Mouse (Mus musculus) layer of hippocampus, postnatal 14 days (tissue): Measurements from ENCODE around the gene Apoh. TPM values are rescaled to one million over a fixed set of nuclear protein-coding genes. Genes with fewer than 3 reads are reported as not detected.

Source experiments
- DNase-seq, 2 experiments: peaks; one replicate each; pipeline ENCODE4 v3.0.0; 2021 to 2022; ENCODE audit warnings: low spot score in 2 of 2, mixed read lengths in 1 of 2
- long read RNA-seq, 2 experiments: library from polyadenylated mRNA; stranded (forward); transcript quantifications; one replicate each; pipeline ENCODE4 v2.0.0; 2021
- total RNA-seq, 2 experiments: library from RNA; stranded (reverse); gene quantifications; 2 replicates each; pipeline ENCODE4 v1.2.3; 2021

Apoh gene
- 1 to 10 TPM in 1 of 2 experiments, under 1 TPM in 1; 0.37 to 1.9 TPM for total RNA-seq
- long read RNA-seq, experiment 1, partial matches to known transcripts, result 0 of 1 reads
- long read RNA-seq, experiment 1, other reads (novel, unspliced or antisense), result 1 of 1 reads
- long read RNA-seq, experiment 2, partial matches to known transcripts, result 0 of 1 reads
- long read RNA-seq, experiment 2, other reads (novel, unspliced or antisense), result 1 of 1 reads

DNA sequence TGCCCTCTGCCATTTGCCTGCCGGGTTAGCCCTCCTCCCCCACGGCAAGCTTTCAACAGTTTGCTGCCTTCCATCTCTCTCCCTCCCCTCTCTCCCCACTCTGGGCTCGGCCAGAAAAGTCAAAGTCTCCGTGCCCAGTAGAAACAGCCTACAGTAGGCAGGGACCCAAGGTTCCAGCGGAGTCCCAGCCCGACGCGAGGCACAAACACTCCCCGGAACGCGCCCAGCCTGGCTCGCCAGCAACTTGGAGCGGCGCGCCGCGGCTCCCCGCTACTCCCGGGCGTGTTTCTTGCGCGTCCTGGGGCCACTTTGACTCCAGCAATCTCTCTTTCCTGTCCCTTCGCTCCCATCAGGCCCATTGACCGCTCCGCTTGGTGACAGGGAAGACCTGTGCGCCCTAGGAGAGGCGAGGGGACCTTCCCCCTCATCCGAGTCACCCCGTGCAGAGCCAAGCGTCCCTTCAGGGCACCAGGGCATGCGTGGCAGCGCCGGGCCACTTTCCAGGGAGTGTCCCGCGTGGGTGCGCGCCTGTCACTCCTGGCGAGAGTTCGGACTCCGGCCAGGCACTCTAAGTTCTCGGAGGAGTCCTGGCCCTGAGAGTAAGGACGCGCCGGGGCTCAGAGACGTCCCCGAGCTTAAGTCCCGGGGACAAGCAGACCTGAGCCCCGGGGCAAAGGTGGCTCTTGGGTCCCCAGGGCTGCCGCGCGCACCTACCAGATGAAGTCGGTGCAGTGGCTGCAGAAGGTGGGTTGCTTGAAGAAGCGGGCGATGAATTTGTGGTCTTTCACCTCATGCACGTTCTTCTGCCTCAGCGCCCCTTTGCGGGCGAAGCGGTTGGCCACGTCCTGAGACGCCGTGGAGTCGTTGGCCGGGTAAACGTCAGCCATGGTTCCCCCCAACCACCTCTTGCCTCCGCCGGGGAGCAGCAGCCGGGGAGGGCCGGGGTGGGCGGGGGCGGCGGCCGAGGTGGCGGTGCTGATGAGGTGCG is at the start of gene Apoh:
Gene Apoh, plus strand, starts transcription at position 574 of the 988 bp plus-strand sequence.
- peak; percentile 31 to 37 for DNase-seq

DNA sequence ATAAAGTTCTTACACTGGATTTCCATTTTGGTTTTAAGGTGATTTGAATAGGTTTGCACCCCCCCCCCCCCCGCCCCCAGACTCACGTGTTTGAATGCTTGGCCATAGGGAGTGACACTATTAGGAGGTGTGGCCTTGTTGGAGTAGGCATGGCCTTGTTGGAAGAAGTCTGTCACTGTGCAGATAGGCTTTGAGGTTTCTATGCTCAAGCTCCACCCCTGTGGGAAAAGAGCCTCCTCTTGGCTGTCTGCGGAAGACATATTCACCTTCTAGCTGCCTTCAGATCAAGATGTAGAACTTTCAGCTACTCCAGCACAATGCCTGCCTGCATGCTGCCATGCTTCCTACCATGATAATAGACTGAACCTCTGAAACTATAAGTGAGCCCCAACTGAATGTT is 49.3 kb upstream of the Apoh start:
- DNase-seq, result no peak

GRCm38 (mm10) chr11:108294305-108294813 is 48.8 kb upstream of the Apoh start:
- DNase-seq, result no peak

DNA sequence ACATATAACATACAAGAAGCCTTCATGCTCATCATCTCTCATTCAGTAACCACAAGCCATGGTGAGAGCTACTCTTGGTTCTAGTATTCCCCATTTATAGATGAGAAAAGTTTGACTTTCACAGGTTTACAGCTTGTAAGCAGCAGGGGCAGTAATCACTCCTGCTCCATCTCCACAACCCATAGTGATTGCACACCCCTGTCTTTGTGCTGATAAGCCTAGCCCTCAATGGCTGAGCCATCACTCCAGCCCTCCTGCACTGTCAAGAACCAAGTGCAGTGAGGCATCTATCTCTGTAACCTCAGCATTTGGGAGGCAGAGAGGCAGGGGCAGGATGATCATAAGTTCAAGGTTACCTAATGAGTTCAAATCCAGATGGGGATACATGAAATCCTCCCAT is 47.8 kb upstream of the Apoh start:
- DNase-seq, result no peak

DNA sequence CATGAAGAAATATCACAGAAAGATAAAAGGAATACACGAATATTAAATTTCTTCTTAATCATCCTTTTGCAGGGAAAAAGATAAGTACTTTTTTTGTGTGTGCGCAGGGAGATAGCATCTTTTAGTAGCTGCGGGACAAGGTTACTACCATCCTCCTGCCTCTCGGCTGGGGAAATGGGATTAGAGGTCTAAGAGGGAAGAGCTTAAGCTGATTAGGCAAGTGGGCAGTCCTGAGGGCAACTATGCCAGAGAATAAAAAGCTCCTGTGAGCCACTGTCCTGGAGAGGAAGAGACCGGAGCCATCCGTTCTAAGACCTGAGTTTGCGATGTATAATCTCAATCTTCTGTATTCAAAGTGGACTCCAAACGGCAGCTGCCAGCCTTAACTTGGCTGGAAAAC is 45.2 kb upstream of the Apoh start:
- no peak for DNase-seq

GRCm38 (mm10) chr11:108299913-108300312 is 43.2 kb upstream of the Apoh start:
- DNase-seq, result no peak

GRCm38 (mm10) chr11:108300443-108300842 is 42.7 kb upstream of the Apoh start:
- DNase-seq, result no peak

DNA sequence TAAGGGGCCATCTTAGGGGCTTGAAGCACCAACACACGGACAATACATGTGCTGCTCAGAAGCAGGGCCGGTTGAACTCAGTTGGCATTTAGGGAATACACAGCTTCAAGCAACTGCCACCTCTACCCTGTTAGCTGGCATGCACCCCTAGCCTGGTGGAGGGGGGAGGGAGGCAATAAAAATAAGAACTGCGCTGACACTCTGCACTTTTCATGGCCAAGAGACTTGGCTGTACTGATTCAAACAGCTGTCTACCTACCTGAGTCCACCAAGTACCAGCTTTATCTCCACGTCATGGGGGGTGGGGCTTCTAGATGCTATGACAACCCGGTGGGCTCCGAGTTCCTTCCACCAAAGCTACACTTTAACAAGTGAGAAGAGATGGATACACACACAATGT is 42.1 kb upstream of the Apoh start:
- no peak for DNase-seq

DNA sequence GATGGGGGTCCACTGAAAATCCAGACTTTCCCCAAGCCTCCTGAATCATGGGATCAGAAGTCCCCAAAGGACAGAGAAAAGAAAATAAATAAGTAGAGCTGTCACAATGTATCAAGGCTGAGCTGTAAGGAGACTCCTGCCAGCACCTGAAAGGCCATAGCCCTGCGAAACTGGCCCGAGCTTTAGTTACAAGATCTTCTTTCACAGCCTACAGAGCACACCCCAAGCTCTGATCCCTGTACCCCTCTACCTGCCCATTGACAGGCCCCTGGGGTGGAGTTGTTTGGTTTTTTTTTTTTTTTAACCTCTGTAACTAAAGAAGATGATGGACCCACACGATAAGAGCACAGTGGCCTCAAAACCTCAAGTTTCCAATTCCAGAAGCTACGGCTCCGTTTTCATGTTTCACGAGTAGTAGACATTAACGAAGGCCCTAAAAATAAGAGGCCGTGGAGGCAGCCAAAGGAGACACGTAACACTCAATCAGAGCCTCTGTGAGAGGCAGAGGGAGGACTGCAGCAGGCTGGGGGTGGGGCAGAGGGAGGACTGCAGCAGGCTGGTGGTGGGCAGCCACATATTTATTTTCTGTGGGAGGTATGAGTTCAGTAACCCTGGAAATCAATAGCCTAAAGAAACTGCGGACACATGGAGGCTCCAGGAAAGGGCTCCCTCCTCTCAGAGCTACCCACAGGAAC is 41.2 kb upstream of the Apoh start:
- DNase-seq, result no peak

DNA sequence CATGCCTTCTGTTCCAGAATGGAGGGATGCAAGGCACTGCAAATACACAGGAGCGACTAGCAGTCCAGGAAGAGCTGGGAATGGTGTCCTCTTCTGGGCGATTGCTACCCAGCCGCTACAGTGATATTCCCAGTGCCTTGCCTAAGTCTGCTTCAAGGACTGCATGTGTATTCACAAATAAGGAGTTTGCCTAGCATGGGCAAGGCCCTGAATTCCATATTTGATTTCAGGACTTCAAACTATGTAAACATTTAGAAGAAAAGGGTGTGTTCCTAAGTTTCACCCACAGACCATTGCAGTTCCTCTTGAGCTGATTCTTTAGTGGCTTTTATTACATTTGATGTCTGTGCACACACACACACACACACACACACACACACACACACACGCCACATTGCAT is 39.4 kb upstream of the Apoh start:
- DNase-seq, result no peak

- no peak for DNase-seq
Observed at GRCm38 (mm10) chr11:108307258-108307657, 35.9 kb upstream of the Apoh start.

DNA sequence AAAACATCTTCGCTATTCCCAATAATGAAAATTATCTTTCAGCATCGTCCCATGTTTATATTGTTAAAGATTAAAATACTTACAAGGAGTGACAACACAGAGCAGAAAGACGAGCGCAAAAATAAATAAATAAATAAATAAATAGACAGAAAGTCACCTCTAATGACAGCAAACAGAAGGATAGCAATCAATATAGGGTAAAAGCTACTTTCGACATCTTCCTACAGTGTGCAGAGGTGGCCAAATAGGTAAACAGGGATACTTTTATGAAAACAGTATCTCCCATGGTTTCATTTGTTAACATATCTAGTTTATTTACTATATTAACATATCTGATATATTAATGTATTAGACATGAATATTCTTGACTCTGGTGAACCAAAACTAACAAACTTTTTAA is 34.9 kb upstream of the Apoh start:
- no peak for DNase-seq

DNA sequence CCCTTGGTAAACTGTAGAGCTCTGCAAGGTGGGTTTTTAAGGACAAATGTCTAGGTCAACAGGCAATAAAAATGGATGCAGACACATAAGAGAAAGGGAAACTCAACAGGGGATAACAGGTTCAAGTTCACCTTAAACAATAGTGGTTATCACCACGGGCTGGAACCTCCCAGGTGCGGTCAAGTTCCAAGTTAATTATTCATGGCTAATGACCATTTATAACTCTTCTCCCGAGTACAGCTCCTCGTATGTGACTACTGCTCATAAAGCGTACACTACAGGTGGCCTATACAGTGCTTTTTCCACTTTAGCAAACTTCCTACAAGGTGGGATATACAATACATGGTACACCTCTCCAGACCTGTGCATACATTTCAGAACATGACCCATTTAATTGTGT is 33.4 kb upstream of the Apoh start:
- no peak for DNase-seq

DNA sequence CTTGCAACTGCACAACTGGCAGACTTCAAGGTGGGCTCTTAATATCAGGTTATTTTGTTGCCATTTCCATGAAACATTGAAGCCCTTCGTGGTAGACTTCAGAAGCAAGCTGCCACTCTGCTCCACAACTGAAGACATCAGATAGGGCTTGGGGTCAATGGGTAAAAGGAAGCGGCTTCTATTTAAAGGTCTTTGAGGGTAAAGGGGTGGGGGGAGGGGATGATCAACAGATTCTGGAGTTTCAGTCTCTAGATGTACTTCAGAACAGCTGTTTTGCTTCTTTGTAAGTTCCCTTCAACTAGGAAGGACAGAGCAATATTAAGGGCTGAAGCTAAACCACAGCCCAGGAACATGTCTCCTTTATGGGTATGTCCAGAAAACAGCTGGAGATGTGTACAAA is 31.2 kb upstream of the Apoh start:
- DNase-seq, result no peak

DNA sequence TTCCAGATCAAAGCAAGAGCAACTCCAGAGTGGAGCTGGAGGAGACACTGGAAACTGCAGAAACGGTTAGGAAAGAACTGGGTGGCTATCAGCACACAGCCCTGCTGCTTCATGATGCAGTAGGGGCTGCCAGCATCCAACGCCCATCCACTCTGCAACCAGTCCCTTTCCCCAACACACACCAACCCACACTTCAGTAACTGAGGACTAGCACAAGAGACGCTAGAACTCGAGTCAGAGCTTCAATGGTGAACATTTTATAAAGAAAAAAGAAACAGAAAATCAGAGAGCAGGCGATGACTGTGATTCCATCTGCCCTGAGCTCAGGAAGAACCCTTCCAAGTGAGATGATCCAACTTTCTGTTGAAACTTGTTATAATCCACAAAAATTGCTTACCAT is 30.6 kb upstream of the Apoh start:
- peak in 1 of 2 experiments; percentile 20 for DNase-seq

GRCm38 (mm10) chr11:108315736-108316135 is 27.4 kb upstream of the Apoh start:
- DNase-seq, result no peak

GRCm38 (mm10) chr11:108317878-108318277 is 25.3 kb upstream of the Apoh start:
- DNase-seq, result no peak

DNA sequence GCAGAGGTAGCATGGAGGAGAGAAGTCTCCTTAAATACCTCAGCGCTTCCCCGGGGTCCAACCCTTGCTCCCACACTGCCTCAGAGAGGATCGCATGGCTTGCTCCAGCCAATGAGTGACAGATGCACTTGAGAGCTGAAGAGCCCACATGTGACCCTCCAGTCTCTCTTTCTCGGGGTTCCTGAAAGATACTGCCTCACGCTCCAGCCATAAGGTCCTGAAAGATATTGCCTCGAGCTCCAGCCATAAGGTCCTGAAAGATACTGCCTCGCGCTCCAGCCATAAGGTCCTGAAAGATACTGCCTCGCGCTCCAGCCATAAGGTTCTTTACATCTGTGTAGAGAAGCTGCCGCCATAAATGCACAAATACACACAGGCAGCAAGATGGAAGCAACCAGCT is 24.0 kb upstream of the Apoh start:
- no peak for DNase-seq

DNA sequence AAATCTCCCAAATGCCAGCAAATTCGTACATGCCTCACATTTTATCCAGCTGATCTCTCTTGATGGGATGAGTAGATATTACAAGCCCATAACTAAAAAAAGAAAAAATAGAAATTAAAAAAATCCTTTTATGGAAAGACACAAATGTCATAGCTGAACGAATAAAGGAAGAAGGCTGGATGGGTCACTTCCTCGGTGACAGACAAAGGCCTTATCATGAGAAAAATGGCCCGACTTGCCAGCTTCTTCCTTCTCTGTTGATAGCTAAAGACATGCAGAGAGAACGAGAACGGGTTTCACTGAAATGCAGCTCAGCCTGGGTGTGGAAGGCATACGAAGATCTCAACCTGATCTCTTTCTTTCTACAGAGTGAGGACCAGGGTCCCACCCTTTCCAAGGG is 22.6 kb upstream of the Apoh start:
- DNase-seq, result no peak

GRCm38 (mm10) chr11:108322156-108322555 is 21.0 kb upstream of the Apoh start:
- DNase-seq, result no peak

- no peak for DNase-seq
Observed at GRCm38 (mm10) chr11:108325943-108326342, 17.2 kb upstream of the Apoh start.

DNA sequence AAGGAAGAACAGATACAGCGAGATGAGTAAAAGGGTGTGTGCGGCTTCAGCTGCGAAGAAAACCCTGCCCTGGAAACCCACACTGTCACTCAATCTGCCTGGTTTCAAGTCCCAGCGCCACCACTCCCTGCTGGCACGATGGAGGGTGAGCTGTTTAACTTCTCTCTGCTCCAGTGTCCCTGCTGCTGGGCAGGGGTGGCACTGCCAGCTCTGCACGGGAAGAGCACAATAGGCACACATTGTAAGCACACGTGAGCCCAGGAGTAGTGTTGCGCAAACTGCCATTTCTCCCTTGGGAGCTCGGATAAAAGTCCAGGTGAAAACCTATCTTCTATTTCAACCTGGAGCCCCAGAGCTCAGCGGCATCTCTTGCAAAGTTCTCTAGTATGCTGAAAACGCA is 12.3 kb upstream of the Apoh start:
- no peak for DNase-seq
